Mouse (Mus musculus) kidney, embryonic 16.5 days (tissue): Measurements from ENCODE around the gene Tnip1. TPM values are rescaled to one million over a fixed set of nuclear protein-coding genes. Genes with fewer than 3 reads are reported as not detected.

Experiments
- ATAC-seq: fragments of 200-750 bp; cut with Nextera tagmentation; 2 replicates; pipeline ENCODE4 v1.8.0; 2017; ENCODE audit warnings: moderate TSS enrichment; ENCODE audit not compliant: low FRiP score, low TSS enrichment
- H3K27ac ChIP-seq: fragments of 300-500 bp; sonication (generic); 2 replicates; pipeline ENCODE4 v1.5.1; 2014; ENCODE audit warnings: low read length
- H3K27me3 ChIP-seq: fragments of 300-500 bp; sonication (generic); 2 replicates; pipeline ENCODE4 v1.6.1; 2014; ENCODE audit warnings: low read length, control low read depth, mixed read lengths; ENCODE audit not compliant: insufficient read depth
- H3K36me3 ChIP-seq: fragments of 300-500 bp; sonication (generic); 2 replicates; pipeline ENCODE4 v1.6.1; 2014; ENCODE audit warnings: low read length, control low read depth, mixed read lengths; ENCODE audit not compliant: insufficient read depth
- H3K4me1 ChIP-seq: fragments of 300-500 bp; sonication (generic); 2 replicates; pipeline ENCODE4 v1.6.1; 2014; ENCODE audit warnings: low read length, control low read depth, mixed read lengths; ENCODE audit not compliant: insufficient read depth
- H3K4me2 ChIP-seq: fragments of 300-500 bp; sonication (generic); replicated peaks from 2 replicates; pipeline ENCODE4 v1.6.1; 2014; ENCODE audit warnings: low read depth, low read length
- H3K4me3 ChIP-seq: fragments of 300-500 bp; sonication (generic); 2 replicates; pipeline ENCODE4 v1.5.1; 2014; ENCODE audit warnings: mild to moderate bottlenecking, low read length
- H3K9ac ChIP-seq: fragments of 300-500 bp; sonication (generic); replicated peaks from 2 replicates; pipeline ENCODE4 v1.6.1; 2014; ENCODE audit warnings: low read length
- H3K9me3 ChIP-seq: fragments of 300-500 bp; sonication (generic); 2 replicates; pipeline ENCODE4 v1.6.1; 2016; ENCODE audit warnings: low read length, control low read depth
- WGBS: fragments of 180-500 bp; shearing (Covaris S2); extraction: QIAGEN DNeasy Blood & Tissue Kit; methylation state at CpG from one replicate; pipeline ENCODE4 v1.1.7; 2014; 5-methylcytosine and 5-hydroxymethylcytosine counted together
- polyA plus RNA-seq: library from polyadenylated mRNA; unstranded; fragments of >200 nt; fragmentation: Nextera tagmentation; extraction: Ambion mirVana; gene quantifications from 2 replicates; pipeline ENCODE4 v1.2.1, GENCODE M21; 2015

Tnip1 gene
- polyA plus RNA-seq, 1 experiment from 2014 or later = 20.2 TPM

DNA sequence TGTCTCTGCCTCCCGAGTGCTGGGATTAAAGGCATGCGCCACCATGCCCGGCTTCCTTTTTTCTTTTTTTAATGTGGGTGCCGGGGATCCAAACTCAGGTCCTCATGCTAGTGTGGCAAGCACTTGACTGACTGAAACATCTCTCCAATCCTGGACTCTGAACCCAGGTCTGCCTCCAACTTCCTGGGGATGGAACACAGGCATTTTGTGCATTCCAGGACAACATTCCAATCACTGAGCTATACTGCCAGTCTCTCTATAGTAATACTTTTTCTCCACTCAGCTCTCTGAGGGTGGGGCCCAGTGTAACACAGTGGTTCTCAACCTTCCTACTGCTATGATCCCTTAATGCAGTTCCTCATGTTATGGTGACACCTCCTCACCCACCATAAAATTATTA, 11.9 kb upstream of the Tnip1 start:
- no peaks in the 10 kb centered on the region for H3K9me3 ChIP-seq
- no peak overlapping the region for H3K4me2 ChIP-seq
- no peak for ATAC-seq
- no peak overlapping the region for H3K9ac ChIP-seq
- WGBS = 90% methylated on average over 4 of the region's 4 CpGs
- no peak overlapping the region for H3K4me3 ChIP-seq
- H3K4me1 ChIP-seq = peaks cover 9% of the 10 kb centered on the region
- H3K36me3 ChIP-seq = peaks cover 10% of the 10 kb centered on the region; the same call in 1 of the 2 replicates
- no peak overlapping the region for H3K27ac ChIP-seq
- H3K27me3 ChIP-seq = no peaks in the 10 kb centered on the region

DNA sequence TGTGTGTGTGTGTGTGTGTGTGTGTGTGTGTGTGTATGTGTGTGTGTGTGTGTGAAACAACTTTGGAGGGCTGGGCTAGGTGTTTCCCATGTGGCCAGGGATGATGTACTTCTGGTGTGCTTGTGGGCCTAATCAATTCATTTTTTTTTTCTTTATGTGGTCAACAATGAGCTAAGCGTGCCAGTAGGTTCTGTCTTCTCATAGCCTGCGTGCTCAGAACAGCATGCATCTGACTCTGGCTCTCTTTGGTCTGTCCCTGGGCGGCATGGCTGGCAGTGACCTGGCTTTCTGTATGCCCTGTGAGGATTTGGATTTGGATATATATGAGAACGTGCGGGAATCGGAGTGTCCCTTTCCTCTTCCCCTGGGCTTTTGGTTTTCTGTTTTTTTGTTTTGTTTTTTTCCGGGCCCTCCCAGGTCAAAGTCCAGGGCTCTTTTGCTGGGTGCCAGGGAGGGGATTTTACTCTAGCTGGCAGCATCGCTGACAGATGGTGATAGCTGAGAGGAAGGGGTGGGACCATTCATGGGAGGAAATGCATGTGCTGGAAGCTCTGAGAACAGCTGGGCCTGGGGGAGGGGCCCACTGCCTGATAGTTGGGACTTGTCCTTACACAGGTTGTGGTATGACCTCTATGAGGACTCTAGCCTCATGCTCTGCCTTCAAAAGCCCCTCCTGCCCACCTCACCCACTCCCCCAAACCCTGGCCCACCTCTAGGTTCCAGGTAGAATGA, 10.9 kb upstream of the Tnip1 start:
- 50% methylated on average over 8 of the region's 8 CpGs for WGBS
- H3K4me2 ChIP-seq = no peak overlapping the region
- peak; percentile 77; the same call in 1 of the 2 replicates for ATAC-seq

DNA sequence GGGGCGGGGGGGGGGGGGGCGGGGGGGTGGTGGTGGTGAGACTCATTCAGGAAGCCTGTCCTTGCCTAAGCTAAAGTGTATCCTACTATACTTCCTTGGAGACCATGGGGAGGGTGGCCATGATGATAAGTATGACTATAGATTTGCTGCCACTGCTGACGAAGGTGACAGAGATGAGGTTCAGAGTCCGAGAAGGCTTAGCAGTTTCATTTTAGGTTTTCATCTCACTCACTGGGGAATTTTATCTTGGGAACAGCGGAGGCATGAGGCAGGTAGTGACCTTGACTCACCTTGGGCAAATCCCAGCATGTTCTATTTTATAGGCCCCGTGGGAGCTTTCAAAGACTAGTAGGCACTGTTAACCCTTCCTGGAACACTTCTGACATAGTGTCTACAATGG, 10.1 kb upstream of the Tnip1 start:
- WGBS = 61% methylated on average over 5 of the region's 6 CpGs
- no peak overlapping the region for H3K27ac ChIP-seq
- H3K4me3 ChIP-seq = no peak overlapping the region
- no peaks in the 10 kb centered on the region for H3K27me3 ChIP-seq
- no peaks in the 10 kb centered on the region for H3K9me3 ChIP-seq
- H3K36me3 ChIP-seq = no peaks in the 10 kb centered on the region
- H3K4me2 ChIP-seq = no peak overlapping the region
- H3K4me1 ChIP-seq = peaks cover 9% of the 10 kb centered on the region
- no peak overlapping the region for H3K9ac ChIP-seq
- no peak for ATAC-seq

More for the DNA sequence above, 10.9 kb upstream of the Tnip1 start:
- Histone ChIP-seq H3K36me3 (peaks cover under 1% of the 10 kb centered on the region; the same call in 1 of the 2 replicates), H3K27me3 (no peaks in the 10 kb centered on the region), H3K4me1 (peaks cover 9% of the 10 kb centered on the region), H3K27ac (peak overlapping the region; percentile 33; the same call in 1 of the 2 replicates), H3K4me3 (no peak overlapping the region), H3K9me3 (no peaks in the 10 kb centered on the region), H3K9ac (peak overlapping the region; percentile 19; the same call in 1 of the 2 replicates)

DNA sequence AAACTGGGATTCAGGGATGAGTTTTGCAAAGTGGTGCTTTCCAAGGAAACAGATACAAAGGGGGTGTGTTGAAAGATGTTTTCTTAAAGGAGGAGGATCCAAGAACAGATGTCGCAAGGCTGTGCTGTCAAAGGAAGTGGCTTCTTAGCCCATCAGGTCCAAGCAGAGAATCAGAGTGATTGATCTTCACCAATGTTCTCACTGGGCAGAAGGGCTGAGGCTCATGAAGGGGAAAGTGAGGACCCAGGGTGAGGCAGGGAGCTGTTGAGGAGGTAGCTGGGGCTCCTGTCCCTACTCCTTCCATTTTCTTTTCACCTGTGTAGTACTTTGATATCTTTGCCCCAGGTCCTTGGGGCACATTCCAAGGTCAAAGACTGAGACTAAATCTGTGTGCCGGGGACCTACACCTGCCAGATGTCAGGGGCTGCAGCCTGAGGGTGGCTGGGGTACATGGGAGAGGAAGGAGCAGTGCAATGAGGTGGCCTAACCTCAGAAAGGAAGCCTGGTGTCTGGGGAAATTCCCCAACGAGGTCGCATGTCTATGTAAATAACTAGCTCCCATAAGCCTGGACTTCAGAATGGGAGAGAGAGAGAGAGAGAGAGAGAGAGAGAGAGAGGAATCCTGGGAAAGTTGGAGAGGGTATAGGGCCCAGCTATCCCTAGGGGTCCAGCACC, 9.5 kb upstream of the Tnip1 start:
- no peak overlapping the region for H3K9ac ChIP-seq
- no peaks in the 10 kb centered on the region for H3K36me3 ChIP-seq
- no peak overlapping the region for H3K27ac ChIP-seq
- no peak overlapping the region for H3K4me2 ChIP-seq
- peaks cover 9% of the 10 kb centered on the region for H3K4me1 ChIP-seq
- no peaks in the 10 kb centered on the region for H3K27me3 ChIP-seq
- no peak for ATAC-seq
- WGBS = 31% methylated on average over 4 of the region's 4 CpGs
- H3K4me3 ChIP-seq = no peak overlapping the region
- H3K9me3 ChIP-seq = no peaks in the 10 kb centered on the region

DNA sequence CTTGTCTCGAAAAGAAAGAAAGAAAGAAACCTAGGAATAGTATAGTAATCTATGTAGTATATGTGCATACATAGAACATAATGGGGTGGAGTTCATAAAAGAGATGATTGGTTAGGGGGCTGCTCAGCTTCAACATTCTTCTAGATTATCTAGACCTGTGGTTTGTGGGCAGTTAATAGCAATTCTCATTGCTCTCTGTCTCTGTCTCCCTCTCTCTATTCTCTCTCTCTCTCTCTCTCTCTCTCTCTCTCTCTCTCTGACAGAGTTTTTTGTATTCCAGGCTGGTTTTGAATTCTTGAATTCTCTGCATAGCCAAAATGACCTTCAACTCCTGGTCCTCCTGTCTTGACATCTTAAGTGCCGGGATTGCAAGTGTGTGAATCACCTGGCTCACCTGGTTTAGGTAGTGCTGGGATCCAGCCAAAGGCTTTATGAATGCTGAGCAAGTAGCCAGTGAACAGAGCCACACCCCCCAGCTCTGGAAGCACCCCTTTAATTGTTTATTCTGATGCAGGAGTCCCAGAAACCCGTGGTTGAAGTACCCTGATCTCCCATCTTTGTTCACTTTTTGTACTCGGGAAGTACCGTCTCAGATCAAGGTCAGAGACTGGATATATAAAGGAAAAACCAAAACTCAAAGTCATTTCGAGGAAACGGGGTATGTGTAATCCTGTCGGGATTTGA, 8.8 kb upstream of the Tnip1 start:
- Histone ChIP-seq H3K4me2 (no peak overlapping the region), H3K27me3 (no peaks in the 10 kb centered on the region), H3K36me3 (no peaks in the 10 kb centered on the region), H3K9ac (no peak overlapping the region), H3K4me1 (peaks cover 9% of the 10 kb centered on the region), H3K4me3 (no peak overlapping the region), H3K27ac (no peak overlapping the region), H3K9me3 (no peaks in the 10 kb centered on the region)
- WGBS = 71% methylated on average over 8 of the region's 8 CpGs
- no peak for ATAC-seq

DNA sequence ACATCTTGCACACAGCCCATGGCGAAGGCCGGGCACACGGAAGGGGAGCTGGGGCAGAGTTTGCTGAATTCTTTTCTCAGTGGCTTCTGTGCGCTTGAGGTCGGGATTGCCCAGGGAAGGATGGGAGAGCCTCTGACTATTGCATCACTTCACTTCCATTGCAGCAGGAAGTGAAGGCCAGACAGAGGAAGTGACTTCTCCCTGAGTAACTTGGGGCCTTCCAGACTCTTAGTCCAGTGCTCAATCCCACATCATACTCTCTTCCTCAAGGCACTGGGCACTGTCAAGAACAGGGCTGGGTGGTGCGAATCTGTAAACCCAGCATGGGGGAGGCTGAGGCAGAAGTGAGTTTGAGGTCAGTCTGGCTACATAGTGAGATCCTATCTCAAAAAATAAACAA, 2.5 kb upstream of the Tnip1 start:
- H3K4me3 ChIP-seq = no peak overlapping the region
- ATAC-seq = no peak
- no peaks in the 10 kb centered on the region for H3K27me3 ChIP-seq
- no peaks in the 10 kb centered on the region for H3K36me3 ChIP-seq
- 0 out of 2 replicates have a peak, but pooled peaks cover 10% of the 10 kb centered on the region for H3K4me1 ChIP-seq
- no peak overlapping the region for H3K27ac ChIP-seq
- no peaks in the 10 kb centered on the region for H3K9me3 ChIP-seq
- no peak overlapping the region for H3K4me2 ChIP-seq
- 76% methylated on average over 6 of the region's 6 CpGs for WGBS
- H3K9ac ChIP-seq = no peak overlapping the region

DNA sequence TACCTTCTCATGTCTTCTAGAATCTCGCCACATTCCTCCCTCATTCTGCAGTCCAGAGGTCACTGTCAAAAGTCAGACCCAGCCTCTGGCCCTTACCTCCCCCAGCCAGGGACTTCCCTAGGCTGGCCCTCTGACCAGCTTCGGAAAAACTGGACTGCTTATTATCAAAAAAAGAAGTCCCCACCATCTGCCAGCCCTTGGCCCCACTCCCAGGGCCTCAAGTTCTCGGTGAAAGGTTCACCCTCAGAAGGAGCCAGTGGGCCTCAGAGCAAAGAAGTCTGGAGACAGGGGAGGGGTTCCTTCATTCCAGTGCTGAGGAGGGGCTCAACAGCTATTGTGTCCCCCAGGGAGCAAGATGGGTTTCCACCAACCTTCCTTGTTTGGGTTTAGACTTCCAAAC, 796 bp downstream of the Tnip1 start:
- H3K4me3 ChIP-seq = no peak overlapping the region
- 66% methylated on average over 3 of the region's 3 CpGs for WGBS
- no peaks in the 10 kb centered on the region for H3K9me3 ChIP-seq
- H3K36me3 ChIP-seq = no peaks in the 10 kb centered on the region
- H3K4me2 ChIP-seq = peak overlapping the region; percentile 37; the same call in 1 of the 2 replicates
- ATAC-seq = no peak
- no peak overlapping the region for H3K9ac ChIP-seq
- H3K27ac ChIP-seq = no peak overlapping the region
- 0 out of 2 replicates have a peak, but pooled peaks cover 10% of the 10 kb centered on the region for H3K4me1 ChIP-seq
- H3K27me3 ChIP-seq = no peaks in the 10 kb centered on the region

DNA sequence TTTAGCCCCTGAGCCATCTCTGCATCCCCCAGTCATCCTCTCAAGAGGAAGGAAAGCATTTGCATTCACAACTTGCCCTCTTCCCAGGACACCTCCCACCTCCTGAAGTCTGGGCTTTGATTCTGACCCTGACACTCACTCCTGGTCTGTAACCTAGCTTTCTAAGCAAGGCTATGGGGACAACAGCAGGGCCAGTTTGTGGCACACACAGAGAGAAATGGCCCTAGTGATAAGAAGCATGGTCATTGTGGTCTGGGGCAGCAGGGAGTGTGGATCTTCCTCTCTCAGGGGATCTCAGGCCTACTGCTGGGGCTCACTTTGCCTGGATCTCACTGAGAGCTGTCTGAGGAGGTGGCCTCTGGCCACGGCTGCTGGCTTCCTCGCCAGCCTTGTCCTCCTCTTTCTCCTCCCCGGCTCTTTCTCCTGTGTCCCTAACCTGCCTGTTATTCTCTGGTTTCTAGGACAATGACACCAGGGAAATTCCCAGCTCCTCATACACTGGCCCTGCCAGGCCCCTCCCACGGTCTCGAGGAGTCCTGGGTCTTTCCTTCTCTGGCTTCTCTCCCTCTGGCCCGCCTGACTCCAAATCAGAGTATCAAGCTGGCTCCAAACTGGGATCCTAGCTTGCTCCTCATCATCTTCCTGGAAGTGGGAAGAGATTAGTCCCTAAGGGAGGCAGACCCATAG, 1.4 kb downstream of the Tnip1 start:
- 69% methylated on average over 6 of the region's 6 CpGs for WGBS

DNA sequence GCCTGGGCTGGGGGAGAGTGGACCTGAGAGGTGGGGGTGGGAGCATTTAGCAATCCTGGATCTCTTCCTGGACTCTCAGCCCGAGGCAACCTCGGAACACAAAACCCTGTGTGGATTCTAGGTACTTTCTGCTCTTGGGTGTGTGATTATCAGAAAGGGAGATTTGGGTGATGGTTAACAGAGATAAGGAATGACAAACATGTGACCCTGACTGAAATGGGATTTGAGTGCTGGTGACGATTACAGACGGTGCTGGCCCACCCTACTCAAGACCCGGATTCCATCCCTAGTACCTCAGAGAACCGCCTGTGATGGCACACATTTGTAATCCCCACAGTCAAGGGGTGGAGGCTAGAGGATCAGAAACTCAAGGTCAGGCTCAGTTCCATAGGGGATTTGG, 2.5 kb downstream of the Tnip1 start:
- WGBS = 83% methylated on average over 6 of the region's 6 CpGs
- Histone ChIP-seq H3K27ac (no peak overlapping the region), H3K4me3 (no peak overlapping the region)

More for the DNA sequence above, 1.4 kb downstream of the Tnip1 start:
- H3K27ac ChIP-seq = no peak overlapping the region
- no peaks in the 10 kb centered on the region for H3K36me3 ChIP-seq
- H3K27me3 ChIP-seq = no peaks in the 10 kb centered on the region
- H3K4me2 ChIP-seq = no peak overlapping the region
- no peak overlapping the region for H3K4me3 ChIP-seq
- H3K4me1 ChIP-seq = 0 out of 2 replicates have a peak, but pooled peaks cover 10% of the 10 kb centered on the region
- no peak for ATAC-seq
- H3K9ac ChIP-seq = no peak overlapping the region
- H3K9me3 ChIP-seq = no peaks in the 10 kb centered on the region

More for the DNA sequence above, 2.5 kb downstream of the Tnip1 start:
- H3K4me1 ChIP-seq = 0 out of 2 replicates have a peak, but pooled peaks cover 10% of the 10 kb centered on the region
- no peak for ATAC-seq
- no peaks in the 10 kb centered on the region for H3K9me3 ChIP-seq
- H3K27me3 ChIP-seq = no peaks in the 10 kb centered on the region
- H3K9ac ChIP-seq = no peak overlapping the region
- H3K4me2 ChIP-seq = no peak overlapping the region
- no peaks in the 10 kb centered on the region for H3K36me3 ChIP-seq
